Mouse (Mus musculus): Measurements from ENCODE around the gene Cyp17a1.

DNA sequence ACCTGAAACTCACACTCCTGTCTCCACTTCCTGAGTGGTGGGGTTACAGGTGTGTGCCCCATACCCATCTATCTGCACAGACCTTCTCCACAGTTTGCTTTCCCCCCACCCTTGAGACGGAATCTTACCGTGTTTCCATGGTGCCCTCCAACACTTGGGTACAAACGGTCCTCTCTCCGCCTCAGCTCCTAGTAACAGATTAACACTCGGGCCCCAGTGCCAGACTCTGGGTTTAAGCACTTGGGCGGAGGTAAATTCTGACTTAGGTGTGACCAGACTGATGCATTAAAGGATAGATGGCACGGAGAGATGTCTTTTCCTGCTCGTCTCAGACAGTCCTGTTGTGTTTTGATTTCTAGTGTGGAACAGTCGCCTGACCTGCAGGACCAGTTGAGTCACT, 28.2 kb upstream of the Cyp17a1 start:
- TF ChIP-seq EP300 (IDR thresholded peaks at IDR 0.05; ENCODE audit: low read depth) (no peak), CTCF (IDR thresholded peaks at IDR 0.05; ENCODE audit: low read depth) (no peak)

All from liver, postnatal 0 days (tissue).